Mouse (Mus musculus) CH12.LX (cell line): ENCODE results near the gene Ebna1bp2. TPM values are rescaled to one million over a fixed set of nuclear protein-coding genes. Genes with fewer than 3 reads are reported as not detected.

Source experiments
- DNase-seq: peaks from one replicate; pipeline ENCODE4 v3.0.0-alpha.2; 2013; ENCODE audit errors: extremely low read depth
- H3K27ac ChIP-seq: 2 replicates; pipeline ENCODE4 v1.5.1; 2012; ENCODE audit warnings: low read depth, mild to moderate bottlenecking, control low read depth, moderate library complexity; ENCODE audit not compliant: insufficient read depth
- H3K27me3 ChIP-seq: replicated peaks from 2 replicates; pipeline ENCODE3; 2012; ENCODE audit warnings: inconsistent platforms
- H3K36me3 ChIP-seq, 2 experiments: replicated peaks in 1 of 2; 2 replicates each; pipeline versions ENCODE3 to v1.6.1; 2012; ENCODE audit warnings: inconsistent platforms in 1 of 2, low read length in 1 of 2, mild to moderate bottlenecking in 1 of 2, mixed read lengths in 1 of 2, moderate library complexity in 1 of 2; ENCODE audit not compliant: control insufficient read depth in 1 of 2, insufficient read depth in 1 of 2
- H3K4me1 ChIP-seq, 2 experiments: 2 replicates each; pipeline ENCODE4 v1.6.1; 2012; ENCODE audit warnings: inconsistent platforms in 1 of 2, moderate library complexity in 1 of 2; ENCODE audit not compliant: insufficient read depth in 2 of 2, control insufficient read depth in 1 of 2
- H3K4me2 ChIP-seq: 2 replicates; pipeline ENCODE4 v1.6.1; 2012; ENCODE audit warnings: low read depth, mild to moderate bottlenecking, control low read depth; ENCODE audit not compliant: poor library complexity, insufficient read depth, severe bottlenecking
- H3K4me3 ChIP-seq, 3 experiments: fragments of 150-350 bp in 1 of 3; sonication (generic) in 1 of 3; replicated peaks in 1 of 3; 2 replicates each; pipeline versions ENCODE3 to v1.5.1; 2011 to 2012; ENCODE audit warnings: low read depth in 2 of 3, low read length in 2 of 3, mild to moderate bottlenecking in 2 of 3, moderate library complexity in 2 of 3, control low read depth in 1 of 3, improper control_type of control experiment in 1 of 3, inconsistent platforms in 1 of 3, mixed read lengths in 1 of 3; ENCODE audit not compliant: poor library complexity in 1 of 3
- H3K79me2 ChIP-seq: replicated peaks from 2 replicates; pipeline ENCODE4 v1.6.1; 2012; ENCODE audit warnings: mild to moderate bottlenecking, moderate library complexity; ENCODE audit not compliant: control insufficient read depth, poor library complexity, insufficient read depth, severe bottlenecking; ENCODE audit errors: extremely low read depth
- H3K9ac ChIP-seq: 2 replicates; pipeline ENCODE4 v1.6.1; 2012; ENCODE audit warnings: low read depth, mild to moderate bottlenecking, control low read depth, moderate library complexity; ENCODE audit not compliant: insufficient read depth
- H3K9me3 ChIP-seq: replicated peaks from 2 replicates; pipeline ENCODE3; 2012; ENCODE audit warnings: low read length, inconsistent platforms, mixed read lengths
- CTCF ChIP-seq, 2 experiments: IDR thresholded peaks in 1 of 2; conservative IDR thresholded peaks in 1 of 2; 2 replicates each; pipeline ENCODE4 v1.5.1; 2011 to 2012; ENCODE audit warnings: low read depth in 2 of 2, low read length in 2 of 2, improper control_type of control experiment in 1 of 2, inconsistent platforms in 1 of 2, mild to moderate bottlenecking in 1 of 2, moderate library complexity in 1 of 2
- ETS1 ChIP-seq: conservative IDR thresholded peaks from 2 replicates; pipeline ENCODE4 v1.6.1; 2012; ENCODE audit warnings: low read depth, mild to moderate bottlenecking, inconsistent platforms, low read length, improper control_type of control experiment, moderate library complexity
- GABPA ChIP-seq: IDR thresholded peaks from 2 replicates; pipeline ENCODE4 v1.6.1; 2012; ENCODE audit warnings: low read depth, low read length, improper control_type of control experiment, inconsistent platforms; ENCODE audit not compliant: insufficient replicate concordance
- IRF4 ChIP-seq: IDR thresholded peaks from 2 replicates; pipeline ENCODE4 v1.6.1; 2014; ENCODE audit warnings: low read depth, mild to moderate bottlenecking, inconsistent platforms, low read length, improper control_type of control experiment
- KAT2A ChIP-seq: IDR thresholded peaks from 2 replicates; pipeline ENCODE4 v1.6.1; 2012; ENCODE audit warnings: low read length, improper control_type of control experiment, inconsistent platforms; ENCODE audit not compliant: insufficient replicate concordance
- MAFK ChIP-seq: IDR thresholded peaks from 2 replicates; pipeline ENCODE4 v1.6.1; 2011; ENCODE audit warnings: low read length, improper control_type of control experiment; ENCODE audit not compliant: insufficient replicate concordance
- MAZ ChIP-seq: IDR thresholded peaks from 2 replicates; pipeline ENCODE4 v1.6.1; 2012; ENCODE audit warnings: low read depth, mild to moderate bottlenecking, inconsistent platforms, low read length, improper control_type of control experiment, moderate library complexity
- MXI1 ChIP-seq: IDR thresholded peaks from 2 replicates; pipeline ENCODE4 v1.6.1; 2011; ENCODE audit warnings: mild to moderate bottlenecking, low read depth, low read length, improper control_type of control experiment
- MYC ChIP-seq: IDR thresholded peaks from 2 replicates; pipeline ENCODE4 v1.6.1; 2011; ENCODE audit warnings: low read depth, mild to moderate bottlenecking, improper control_type of control experiment, low read length
- NRF1 ChIP-seq: IDR thresholded peaks from 2 replicates; pipeline ENCODE4 v1.6.1; 2014; ENCODE audit warnings: low read depth, mild to moderate bottlenecking, inconsistent platforms, low read length, improper control_type of control experiment, moderate library complexity
- POLR2A ChIP-seq: IDR thresholded peaks from 2 replicates; pipeline ENCODE4 v1.6.1; 2011; ENCODE audit warnings: low read depth, mild to moderate bottlenecking, improper control_type of control experiment, low read length
- RAD21 ChIP-seq: IDR thresholded peaks from 2 replicates; pipeline ENCODE4 v1.6.1; 2011; ENCODE audit warnings: low read depth, mild to moderate bottlenecking, low read length, improper control_type of control experiment, moderate library complexity
- RCOR1 ChIP-seq: conservative IDR thresholded peaks from 2 replicates; pipeline ENCODE4 v1.6.1; 2012; ENCODE audit warnings: low read depth, mild to moderate bottlenecking, inconsistent platforms, low read length, improper control_type of control experiment
- SMC3 ChIP-seq: IDR thresholded peaks from 2 replicates; pipeline ENCODE4 v1.6.1; 2011; ENCODE audit warnings: low read depth, low read length, improper control_type of control experiment
- TBP ChIP-seq: conservative IDR thresholded peaks from 2 replicates; pipeline ENCODE4 v1.6.1; 2011; ENCODE audit warnings: low read depth, low read length, improper control_type of control experiment
- TCF12 ChIP-seq: IDR thresholded peaks from 2 replicates; pipeline ENCODE4 v1.6.1; 2014; ENCODE audit warnings: low read depth, mild to moderate bottlenecking, inconsistent platforms, low read length, improper control_type of control experiment
- UBTF ChIP-seq: IDR thresholded peaks from 2 replicates; pipeline ENCODE4 v1.6.1; 2012; ENCODE audit warnings: low read depth, mild to moderate bottlenecking, inconsistent platforms, low read length, improper control_type of control experiment, moderate library complexity
- USF1 ChIP-seq: IDR thresholded peaks from 2 replicates; pipeline ENCODE4 v1.6.1; 2014; ENCODE audit warnings: low read depth, mild to moderate bottlenecking, inconsistent platforms, low read length, improper control_type of control experiment
- USF2 ChIP-seq: conservative IDR thresholded peaks from 2 replicates; pipeline ENCODE4 v1.6.1; 2011; ENCODE audit warnings: low read depth, low read length, improper control_type of control experiment
- ZKSCAN1 ChIP-seq: IDR thresholded peaks from 2 replicates; pipeline ENCODE4 v1.6.1; 2012; ENCODE audit warnings: low read depth, inconsistent platforms, low read length, improper control_type of control experiment, borderline replicate concordance
- ZMIZ1 ChIP-seq: IDR thresholded peaks from 2 replicates; pipeline ENCODE4 v1.6.1; 2012; ENCODE audit warnings: low read depth, mild to moderate bottlenecking, inconsistent platforms, low read length, improper control_type of control experiment
- ZNF384 ChIP-seq: IDR thresholded peaks from 2 replicates; pipeline ENCODE4 v1.6.1; 2012; ENCODE audit warnings: low read depth, low read length, improper control_type of control experiment, inconsistent platforms
- dilution Hi-C: fragments of 300-500 bp; cut with MboI; formaldehyde crosslinking; loops from 2 replicates; pipeline ENCODE4 v1.14.3; 2020; ENCODE audit warnings: low sequenced_read_pairs; ENCODE audit not compliant: extremely low pct_unique_long_range_greater_than_20kb, extremely low pct_ligation_motif_present
- in situ Hi-C: fragments of 300-500 bp; cut with MboI; formaldehyde crosslinking; loops from 3 replicates; pipeline ENCODE4 v1.14.3; 2019; ENCODE audit warnings: low sequenced_read_pairs, low pct_ligation_motif_present, low pct_unique_long_range_greater_than_20kb, mixed read lengths
- polyA plus RNA-seq: library from polyadenylated mRNA; unstranded; fragments of >175 nt; gene quantifications from 2 replicates; pipeline ENCODE4 v1.2.1, GENCODE M21; 2012; ENCODE audit warnings: low read depth; ENCODE audit not compliant: insufficient read length
- total RNA-seq, 2 experiments: library from RNA; depleted of rRNA; stranded (reverse); fragments of 300-350 nt in 1 of 2; fragments of >200 nt in 1 of 2; gene quantifications; 2 replicates each; pipeline ENCODE4 v1.2.3; 2012 to 2014

The Ebna1bp2 gene
- total and polyA plus RNA-seq, 3 experiments, result 167 to 271 (median 257) TPM

- Histone ChIP-seq H3K9me3 (no peaks in the 10 kb centered on the region), H3K36me3 (no peaks in the 10 kb centered on the region), H3K27me3 (peaks cover 12% of the 10 kb centered on the region), H3K27ac (no peak overlapping the region), H3K4me1 (no peaks in the 10 kb centered on the region), H3K9ac (no peak overlapping the region), H3K4me2 (no peak overlapping the region), H3K79me2 (no peaks in the 10 kb centered on the region), H3K4me3 (no peak overlapping the region)
- in situ Hi-C loops (loop anchor here (10.0 kb wide), 1 partner anchor 330 kb away; no protein-coding TSS in a partner anchor), dilution Hi-C loops (no loop called here)
- DNase-seq, result peak; percentile 65
- TF ChIP-seq RCOR1 (no peak), SMC3 (peak; percentile 57), TBP (no peak), POLR2A (no peak), ZMIZ1 (no peak), MAZ (no peak), GABPA (no peak), RAD21 (peak; percentile 60), CTCF (conservative IDR thresholded peaks at IDR 0.05 in 1 of 2, IDR thresholded peaks at IDR 0.05 in 1 of 2; ENCODE audit: low read depth in 2 of 2, low read length in 2 of 2) (peak; percentile 75 to 88)
These were observed 24.6 kb downstream of the Ebna1bp2 start for GRCm38 (mm10) chr4:118645234-118645633.

- peaks cover 81% of the 10 kb centered on the region for H3K27me3 ChIP-seq
- H3K79me2 ChIP-seq, result no peaks in the 10 kb centered on the region
- in situ Hi-C loops, result loop anchor here (10.0 kb wide), 1 partner anchor 516 kb away; the partner anchor contains the start of gene Zfp691
- H3K4me2 ChIP-seq, result no peak within 1 kb of the TSS
- dilution Hi-C loops, result no loop called here
- H3K4me1 ChIP-seq, result no peaks in the 10 kb centered on the region
- H3K27ac ChIP-seq, result no peak within 1 kb of the TSS
- H3K36me3 ChIP-seq, result no peaks in the 10 kb centered on the region
- H3K4me3 ChIP-seq, result no peak within 1 kb of the TSS
- H3K9me3 ChIP-seq, result no peaks in the 10 kb centered on the region
- H3K9ac ChIP-seq, result no peak within 1 kb of the TSS
- DNase-seq, result no peak
- no peak for TF ChIP-seq ETS1
- TF ChIP-seq MAFK, result no peak
- no peak for TF ChIP-seq RAD21
- TF ChIP-seq ZKSCAN1, result no peak
- TF ChIP-seq TCF12, result no peak
- no peak for TF ChIP-seq NRF1
- TF ChIP-seq MYC, result no peak
- TF ChIP-seq MXI1, result no peak
- no peak for TF ChIP-seq CTCF (conservative IDR thresholded peaks at IDR 0.05 in 1 of 2, IDR thresholded peaks at IDR 0.05 in 1 of 2; ENCODE audit: low read depth in 2 of 2, low read length in 2 of 2)
- no peak for TF ChIP-seq IRF4
- TF ChIP-seq SMC3, result no peak
- TF ChIP-seq KAT2A, result no peak
- no peak for TF ChIP-seq USF1
- no peak for TF ChIP-seq ZNF384
- TF ChIP-seq UBTF, result no peak
- no peak for TF ChIP-seq USF2
These were observed 38.1 kb downstream of the Ebna1bp2 start, which contains the start of gene Olfr62 for GRCm38 (mm10) chr4:118658652-118659051. Gene Olfr62 (plus strand): TSS chr4:118658952.

Other genes starting within 250 kb of the Ebna1bp2 start
- 7.4 TPM in 2 replicates for gene Szt2, start 211.5 kb upstream of the Ebna1bp2 start, total RNA-seq (2012; rRNA removed)
- 2.9 and 3.2 TPM in 2 replicates for gene Szt2, start 211.5 kb upstream of the Ebna1bp2 start, total RNA-seq (2014; rRNA removed)
- 15.1 and 18.9 TPM in 2 replicates for gene Szt2, start 211.5 kb upstream of the Ebna1bp2 start, polyA plus RNA-seq
- gene Med8, start 211.5 kb upstream of the Ebna1bp2 start, total RNA-seq (2012; rRNA removed), result 109 and 121 TPM in 2 replicates
- 152 and 156 TPM in 2 replicates for gene Med8, start 211.5 kb upstream of the Ebna1bp2 start, total RNA-seq (2014; rRNA removed)
- 102 and 113 TPM in 2 replicates for gene Med8, start 211.5 kb upstream of the Ebna1bp2 start, polyA plus RNA-seq
- 45.9 and 47.1 TPM in 2 replicates for gene Elovl1, start 192.7 kb upstream of the Ebna1bp2 start, total RNA-seq (2012; rRNA removed)
- 56.3 and 61.1 TPM in 2 replicates for gene Elovl1, start 192.7 kb upstream of the Ebna1bp2 start, total RNA-seq (2014; rRNA removed)
- gene Elovl1, start 192.7 kb upstream of the Ebna1bp2 start, polyA plus RNA-seq, result 83.9 and 110 TPM in 2 replicates
- gene Cdc20, start 183.4 kb upstream of the Ebna1bp2 start, total RNA-seq (2012; rRNA removed), result 172 and 222 TPM in 2 replicates
- gene Cdc20, start 183.4 kb upstream of the Ebna1bp2 start, total RNA-seq (2014; rRNA removed), result 213 and 224 TPM in 2 replicates
- 201 and 212 TPM in 2 replicates for gene Cdc20, start 183.4 kb upstream of the Ebna1bp2 start, polyA plus RNA-seq
- not detected in 2 replicates for gene Mpl, start 163.3 kb upstream of the Ebna1bp2 start, total RNA-seq (2012; rRNA removed)
- gene Mpl, start 163.3 kb upstream of the Ebna1bp2 start, total RNA-seq (2014; rRNA removed), result not detected in 2 replicates
- gene Mpl, start 163.3 kb upstream of the Ebna1bp2 start, polyA plus RNA-seq, result not detected in 2 replicates
- not detected in 2 replicates for gene Tie1, start 130.7 kb upstream of the Ebna1bp2 start, total RNA-seq (2012; rRNA removed)
- gene Tie1, start 130.7 kb upstream of the Ebna1bp2 start, total RNA-seq (2014; rRNA removed), result not detected in 2 replicates
- gene Tie1, start 130.7 kb upstream of the Ebna1bp2 start, polyA plus RNA-seq, result not detected in 2 replicates
- not detected in 2 replicates for gene 2610528J11Rik, start 93.8 kb upstream of the Ebna1bp2 start, total RNA-seq (2012; rRNA removed)
- gene 2610528J11Rik, start 93.8 kb upstream of the Ebna1bp2 start, total RNA-seq (2014; rRNA removed), result not detected in 2 replicates
- gene 2610528J11Rik, start 93.8 kb upstream of the Ebna1bp2 start, polyA plus RNA-seq, result not detected in 2 replicates
- gene Tmem125, start 76.8 kb upstream of the Ebna1bp2 start, total RNA-seq (2012; rRNA removed), result not detected in 2 replicates
- not detected in 2 replicates for gene Tmem125, start 76.8 kb upstream of the Ebna1bp2 start, total RNA-seq (2014; rRNA removed)
- gene Tmem125, start 76.8 kb upstream of the Ebna1bp2 start, polyA plus RNA-seq, result not detected in 2 replicates
- gene Cfap57, start within 50 bp of the Ebna1bp2 start, total RNA-seq (2012; rRNA removed), result not detected in 2 replicates
- gene Cfap57, start within 50 bp of the Ebna1bp2 start, total RNA-seq (2014; rRNA removed), result not detected in 2 replicates
- not detected in 2 replicates for gene Cfap57, start within 50 bp of the Ebna1bp2 start, polyA plus RNA-seq
- gene Olfr62, start 38.2 kb downstream of the Ebna1bp2 start, total RNA-seq (2012; rRNA removed), result not detected in 2 replicates
- not detected in 2 replicates for gene Olfr62, start 38.2 kb downstream of the Ebna1bp2 start, total RNA-seq (2014; rRNA removed)
- not detected in 2 replicates for gene Olfr62, start 38.2 kb downstream of the Ebna1bp2 start, polyA plus RNA-seq
- not detected in 2 replicates for gene Olfr1342, start 72.0 kb downstream of the Ebna1bp2 start, total RNA-seq (2012; rRNA removed)
- gene Olfr1342, start 72.0 kb downstream of the Ebna1bp2 start, total RNA-seq (2014; rRNA removed), result not detected in 2 replicates
- gene Olfr1342, start 72.0 kb downstream of the Ebna1bp2 start, polyA plus RNA-seq, result not detected in 2 replicates
- not detected in 2 replicates for gene Olfr1341, start 82.7 kb downstream of the Ebna1bp2 start, total RNA-seq (2012; rRNA removed)
- gene Olfr1341, start 82.7 kb downstream of the Ebna1bp2 start, total RNA-seq (2014; rRNA removed), result not detected in 2 replicates
- not detected in 2 replicates for gene Olfr1341, start 82.7 kb downstream of the Ebna1bp2 start, polyA plus RNA-seq
- gene Olfr1340, start 99.3 kb downstream of the Ebna1bp2 start, total RNA-seq (2012; rRNA removed), result not detected in 2 replicates
- gene Olfr1340, start 99.3 kb downstream of the Ebna1bp2 start, total RNA-seq (2014; rRNA removed), result not detected in 2 replicates
- gene Olfr1340, start 99.3 kb downstream of the Ebna1bp2 start, polyA plus RNA-seq, result not detected in 2 replicates
- not detected in 2 replicates for gene Olfr1339, start 111.4 kb downstream of the Ebna1bp2 start, total RNA-seq (2012; rRNA removed)
- not detected in 2 replicates for gene Olfr1339, start 111.4 kb downstream of the Ebna1bp2 start, total RNA-seq (2014; rRNA removed)
- gene Olfr1339, start 111.4 kb downstream of the Ebna1bp2 start, polyA plus RNA-seq, result not detected in 2 replicates
- gene Olfr1338, start 137.9 kb downstream of the Ebna1bp2 start, total RNA-seq (2012; rRNA removed), result 0.04 TPM in 1 of 2 replicates, not detected in the other
- gene Olfr1338, start 137.9 kb downstream of the Ebna1bp2 start, total RNA-seq (2014; rRNA removed), result not detected in 2 replicates
- not detected in 2 replicates for gene Olfr1338, start 137.9 kb downstream of the Ebna1bp2 start, polyA plus RNA-seq
- not detected in 2 replicates for gene Olfr1337, start 161.8 kb downstream of the Ebna1bp2 start, total RNA-seq (2012; rRNA removed)
- not detected in 2 replicates for gene Olfr1337, start 161.8 kb downstream of the Ebna1bp2 start, total RNA-seq (2014; rRNA removed)
- gene Olfr1337, start 161.8 kb downstream of the Ebna1bp2 start, polyA plus RNA-seq, result not detected in 2 replicates
- gene Olfr1335, start 189.1 kb downstream of the Ebna1bp2 start, total RNA-seq (2012; rRNA removed), result not detected in 2 replicates
- not detected in 2 replicates for gene Olfr1335, start 189.1 kb downstream of the Ebna1bp2 start, total RNA-seq (2014; rRNA removed)
- not detected in 2 replicates for gene Olfr1335, start 189.1 kb downstream of the Ebna1bp2 start, polyA plus RNA-seq
- gene Olfr1333, start 215.5 kb downstream of the Ebna1bp2 start, total RNA-seq (2012; rRNA removed), result not detected in 2 replicates
- not detected in 2 replicates for gene Olfr1333, start 215.5 kb downstream of the Ebna1bp2 start, total RNA-seq (2014; rRNA removed)
- not detected in 2 replicates for gene Olfr1333, start 215.5 kb downstream of the Ebna1bp2 start, polyA plus RNA-seq
- 0.08 TPM in 1 of 2 replicates, not detected in the other for gene Olfr1331, start 243.8 kb downstream of the Ebna1bp2 start, total RNA-seq (2012; rRNA removed)
- gene Olfr1331, start 243.8 kb downstream of the Ebna1bp2 start, total RNA-seq (2014; rRNA removed), result not detected in 2 replicates
- 0.12 and 0.26 TPM in 2 replicates for gene Olfr1331, start 243.8 kb downstream of the Ebna1bp2 start, polyA plus RNA-seq